Mouse (Mus musculus) Patski (cell line): ENCODE measurements around the gene Apba1. TPM values are rescaled to one million over a fixed set of nuclear protein-coding genes. Genes with fewer than 3 reads are reported as not detected.

ENCODE experiments used
- ATAC-seq: fragments of 100-300 bp; one replicate; pipeline ENCODE4 v1.8.0; 2021
- CTCF ChIA-PET: fragments of 350-600 bp; sonication (Branson Sonifier 250); formaldehyde crosslinking; loops from one replicate; lab custom pipeline; 2022; ENCODE audit warnings: inconsistent platforms; lab: Charles Lee
- POLR2A ChIA-PET: fragments of 350-600 bp; sonication (Branson Sonifier 250); formaldehyde crosslinking; loops from one replicate; lab custom pipeline; 2022; ENCODE audit warnings: antibody characterized with exemption, inconsistent platforms; lab: Charles Lee
- DNase-seq: peaks from one replicate; pipeline ENCODE4 v3.0.0-alpha.2; 2011; ENCODE audit warnings: low read depth, low spot score
- H3K27me3 ChIP-seq: fragments of 371-371 bp; one replicate; pipeline ENCODE4 v1.5.1; 2021
- CTCF ChIP-seq: fragments of 100-300 bp; IDR thresholded peaks from one replicate; pipeline ENCODE4 v1.5.1; 2021
- in situ Hi-C: fragments of 300-500 bp; cut with MboI; formaldehyde crosslinking; loops from 3 replicates; pipeline ENCODE4 v1.11.1; 2018; ENCODE audit warnings: low pct_unique_long_range_greater_than_20kb, mixed read lengths
- polyA plus RNA-seq: library from polyadenylated mRNA; unstranded; gene quantifications from one replicate; pipeline ENCODE4 v1.2.3, GENCODE M21; 2021

Apba1 gene
- polyA plus RNA-seq, 1 experiment from 2014 or later: 0.03 TPM

GRCm38 (mm10) chr19:23893093-23893889 lies 134.6 kb downstream of the Apba1 start:
- TF ChIP-seq CTCF: no peak
- CTCF ChIA-PET: no interaction called here
- ATAC-seq (no peak), DNase-seq (no peak)
- in situ Hi-C loops: no loop called here
- POLR2A ChIA-PET: no interaction called here
- peaks cover 37% of the 10 kb centered on the region for H3K27me3 ChIP-seq

DNA sequence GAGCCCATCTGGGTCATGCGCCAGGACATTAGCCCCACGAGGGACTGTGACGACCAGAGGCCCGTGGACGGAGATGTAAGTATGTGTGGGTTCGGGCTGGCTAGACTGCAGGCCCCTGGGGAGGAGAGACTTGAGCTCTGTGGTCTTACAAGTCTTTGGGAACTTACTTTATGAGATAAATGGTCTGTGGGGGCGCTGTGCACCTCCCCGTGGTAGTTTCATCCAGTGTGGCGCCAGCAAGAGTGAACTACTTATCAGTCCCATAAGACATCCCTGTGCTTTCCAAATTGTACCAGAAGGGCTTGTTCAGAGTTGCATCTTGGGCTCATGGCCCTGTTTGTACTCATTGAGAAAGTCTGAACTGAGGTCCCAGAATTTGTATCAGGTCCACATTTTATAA lies 135.3 kb downstream of the Apba1 start:
- ATAC-seq (no peak), DNase-seq (no peak)

GRCm38 (mm10) chr19:23894822-23895221 lies 136.1 kb downstream of the Apba1 start:
- H3K27me3 ChIP-seq: peaks cover 36% of the 10 kb centered on the region
- no peak for TF ChIP-seq CTCF
- DNase-seq (no peak), ATAC-seq (no peak)
- CTCF ChIA-PET: interaction anchor here (1.0 kb wide), 1 partner anchor 208 kb away, joined by 3 read pairs; no protein-coding TSS in a partner anchor
- in situ Hi-C loops: no loop called here
- POLR2A ChIA-PET: no interaction called here

More for the DNA sequence above, 135.3 kb downstream of the Apba1 start:
- peaks cover 33% of the 10 kb centered on the region for H3K27me3 ChIP-seq
- no peak for TF ChIP-seq CTCF
- POLR2A ChIA-PET: no interaction called here
- in situ Hi-C loops: no loop called here
- CTCF ChIA-PET: no interaction called here

DNA sequence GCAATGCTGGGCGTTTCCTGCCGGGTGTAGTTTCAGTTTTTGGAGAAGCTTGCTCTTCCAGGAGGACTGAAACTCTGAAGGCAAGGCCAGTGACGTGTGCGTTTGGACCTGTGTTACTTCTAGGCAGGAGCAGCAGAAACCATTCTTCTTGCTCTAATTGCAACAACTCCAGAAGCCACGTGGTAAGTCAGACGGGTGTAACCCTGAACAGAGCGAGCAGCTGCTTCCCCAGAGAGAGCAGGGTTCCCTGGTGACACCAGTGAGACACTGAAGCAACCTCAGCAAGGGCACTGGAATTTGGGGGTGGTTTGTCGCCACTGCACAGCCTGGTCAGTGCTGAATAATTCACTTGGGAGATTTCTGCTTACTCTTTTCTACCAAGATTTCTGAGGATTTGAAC lies 138.2 kb downstream of the Apba1 start:
- H3K27me3 ChIP-seq: peaks cover 48% of the 10 kb centered on the region
- ATAC-seq (no peak), DNase-seq (no peak)
- in situ Hi-C loops: no loop called here
- ChIA-PET POLR2A (no interaction called here), CTCF (interaction anchor here (1.4 kb wide), 1 partner anchor 14 kb away, joined by 3 read pairs; no protein-coding TSS in a partner anchor)
- TF ChIP-seq CTCF: no peak

DNA sequence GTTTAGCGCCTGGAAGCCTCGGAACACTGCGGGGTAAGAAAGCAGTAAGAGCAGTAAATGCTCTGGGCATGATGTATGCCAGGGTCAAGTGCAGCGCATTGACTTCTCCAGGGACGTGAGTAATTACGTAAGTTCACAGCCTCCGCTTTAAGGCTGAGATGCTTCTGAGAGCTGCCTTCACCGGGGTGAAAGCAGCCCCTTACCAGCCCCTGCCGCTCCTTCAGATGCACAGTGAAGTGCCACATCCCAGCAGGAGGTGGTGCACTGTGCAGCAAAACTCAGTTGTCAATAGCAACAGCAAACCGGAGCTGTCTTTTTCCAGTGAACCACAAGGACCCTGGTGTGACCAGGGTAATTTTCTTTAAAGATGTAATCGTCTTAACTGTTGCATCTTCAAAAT lies 139.8 kb downstream of the Apba1 start:
- ATAC-seq (no peak), DNase-seq (no peak)
- no peak for TF ChIP-seq CTCF
- peaks cover 52% of the 10 kb centered on the region for H3K27me3 ChIP-seq
- ChIA-PET CTCF (no interaction called here), POLR2A (no interaction called here)
- in situ Hi-C loops: no loop called here

GRCm38 (mm10) chr19:23901177-23901576 lies 142.5 kb downstream of the Apba1 start:
- H3K27me3 ChIP-seq: peaks cover 64% of the 10 kb centered on the region
- TF ChIP-seq CTCF: peak; percentile 74
- ATAC-seq: peak; percentile 28
- ChIA-PET CTCF (interaction anchor here (1.1 kb wide), 1 partner anchor 39 kb away, joined by 3 read pairs; no protein-coding TSS in a partner anchor), POLR2A (no interaction called here)
- DNase-seq: no peak
- in situ Hi-C loops: loop anchor here (5.0 kb wide), 1 partner anchor 56 kb away; no protein-coding TSS in a partner anchor

GRCm38 (mm10) chr19:23901768-23902167 lies 143.1 kb downstream of the Apba1 start:
- in situ Hi-C loops: loop anchor here (5.0 kb wide), 1 partner anchor 56 kb away; no protein-coding TSS in a partner anchor
- POLR2A ChIA-PET: no interaction called here
- ATAC-seq: no peak

GRCm38 (mm10) chr19:23903066-23903465 lies 144.4 kb downstream of the Apba1 start:
- DNase-seq: no peak
- CTCF ChIA-PET: no interaction called here
- H3K27me3 ChIP-seq: peaks cover 71% of the 10 kb centered on the region
- in situ Hi-C loops: loop anchor here (5.0 kb wide), 1 partner anchor 54 kb away; no protein-coding TSS in a partner anchor
- TF ChIP-seq CTCF: no peak
- no peak for ATAC-seq
- POLR2A ChIA-PET: no interaction called here

More at GRCm38 (mm10) chr19:23901768-23902167, 143.1 kb downstream of the Apba1 start:
- TF ChIP-seq CTCF: no peak
- CTCF ChIA-PET: interaction anchor here (1.1 kb wide), 1 partner anchor 40 kb away, joined by 3 read pairs; no protein-coding TSS in a partner anchor
- peaks cover 68% of the 10 kb centered on the region for H3K27me3 ChIP-seq
- no peak for DNase-seq

DNA sequence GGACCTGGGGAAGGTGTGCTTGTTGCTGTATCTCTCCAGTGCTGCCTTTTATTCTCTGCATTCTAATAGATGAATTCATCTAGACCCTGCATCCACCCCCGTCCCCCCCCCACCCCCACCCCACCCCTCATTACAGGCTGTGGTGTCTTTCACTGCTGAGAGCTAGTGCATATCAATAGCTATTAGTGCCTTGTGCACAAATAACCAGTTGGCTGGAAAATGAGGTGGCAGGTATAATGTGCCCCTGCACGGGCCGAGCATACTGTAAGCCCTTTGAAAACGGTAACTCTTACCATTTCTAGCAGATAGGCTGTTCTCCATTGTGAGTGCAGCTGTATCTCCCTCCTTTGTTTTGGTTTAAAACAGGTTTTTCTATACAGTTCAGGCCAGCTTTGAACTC lies 146.2 kb downstream of the Apba1 start:
- DNase-seq (no peak), ATAC-seq (no peak)
- H3K27me3 ChIP-seq: peaks cover 76% of the 10 kb centered on the region
- no peak for TF ChIP-seq CTCF
- POLR2A ChIA-PET: interaction anchor here (1.1 kb wide), 1 partner anchor 11 kb away, joined by 3 read pairs; no protein-coding TSS in a partner anchor
- in situ Hi-C loops: loop anchor here (5.0 kb wide), 1 partner anchor 52 kb away; no protein-coding TSS in a partner anchor
- CTCF ChIA-PET: no interaction called here

GRCm38 (mm10) chr19:23905772-23906171 lies 147.1 kb downstream of the Apba1 start:
- in situ Hi-C loops: no loop called here
- H3K27me3 ChIP-seq: peaks cover 70% of the 10 kb centered on the region
- DNase-seq (no peak), ATAC-seq (no peak)
- ChIA-PET POLR2A (no interaction called here), CTCF (no interaction called here)
- no peak for TF ChIP-seq CTCF

DNA sequence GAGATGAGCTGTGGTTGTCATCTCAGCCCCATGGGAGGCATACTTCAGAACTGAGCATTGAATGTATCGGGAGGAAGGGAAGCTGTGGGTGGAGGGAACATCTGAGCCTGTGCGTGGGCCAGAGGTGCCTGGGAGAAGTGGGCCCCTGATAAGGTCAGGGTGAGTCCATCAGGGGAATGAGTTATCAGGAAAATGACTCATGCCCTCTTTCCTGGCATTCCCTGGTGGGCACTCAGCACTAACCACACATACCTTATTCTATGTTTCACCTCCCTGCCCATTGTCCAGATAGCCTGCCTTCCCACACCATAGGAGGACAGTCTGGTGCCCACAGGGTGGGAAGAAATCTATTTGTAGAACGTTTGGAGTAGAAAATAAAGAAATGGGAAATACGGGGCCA lies 151.7 kb downstream of the Apba1 start:
- no peak for ATAC-seq
- in situ Hi-C loops: no loop called here
- H3K27me3 ChIP-seq: peaks cover 63% of the 10 kb centered on the region
- no peak for DNase-seq
- TF ChIP-seq CTCF: no peak
- CTCF ChIA-PET: no interaction called here
- POLR2A ChIA-PET: no interaction called here
